Mouse (Mus musculus) c-Kit-positive CD71-negative TER-119-negative erythroid progenitor cells, embryonic 14.5 days (primary cell): Measurements from ENCODE around the gene Adam17.
"Not testable (repeated sequence)": the region's sequence is repeated elsewhere in the genome, so short reads cannot be mapped to it uniquely, and the experiment has no call there.

ENCODE experiments used
- DNase-seq: peaks from one replicate; pipeline ENCODE4 v3.0.0-alpha.2; 2013; ENCODE audit warnings: low read depth

The Adam17 gene

GRCm38 (mm10) chr12:21373100-21373819 is at the start of gene Adam17:
TSS of gene Adam17 (minus strand) at chr12:21373632.
- peak; percentile 90 for DNase-seq

- no peak for DNase-seq
These were observed 45.2 kb upstream of the Adam17 start for GRCm38 (mm10) chr12:21418621-21419131.

- no peak for DNase-seq
These were observed 44.7 kb upstream of the Adam17 start for GRCm38 (mm10) chr12:21418083-21418482.

- DNase-seq: peak; percentile 94
These were observed 44.0 kb upstream of the Adam17 start, which contains the start of gene Ywhaq for GRCm38 (mm10) chr12:21417100-21418070. TSS of gene Ywhaq (minus strand) at chr12:21417637.

GRCm38 (mm10) chr12:21416506-21416905 is 43.1 kb upstream of the Adam17 start:
- no peak for DNase-seq

GRCm38 (mm10) chr12:21410620-21411019 is 37.2 kb upstream of the Adam17 start:
- no peak for DNase-seq

GRCm38 (mm10) chr12:21409651-21410050 is 36.2 kb upstream of the Adam17 start:
- no peak for DNase-seq

- no peak for DNase-seq
These were observed 35.4 kb upstream of the Adam17 start for GRCm38 (mm10) chr12:21408789-21409367.

GRCm38 (mm10) chr12:21402771-21403170 is 29.3 kb upstream of the Adam17 start:
- DNase-seq: no peak

GRCm38 (mm10) chr12:21386201-21386600 is 12.8 kb upstream of the Adam17 start:
- DNase-seq: no peak

- DNase-seq: not testable (repeated sequence)
These were observed 5.4 kb upstream of the Adam17 start for GRCm38 (mm10) chr12:21378765-21379346.

GRCm38 (mm10) chr12:21375376-21376157 is 2.1 kb upstream of the Adam17 start:
- no peak for DNase-seq

- no peak for DNase-seq
These were observed 516 bp upstream of the Adam17 start for GRCm38 (mm10) chr12:21373820-21374475.

- DNase-seq: peak; percentile 38
These were observed 3.3 kb downstream of the Adam17 start for GRCm38 (mm10) chr12:21370035-21370611.

- DNase-seq: peak; percentile 24
These were observed 4.4 kb downstream of the Adam17 start for GRCm38 (mm10) chr12:21369087-21369410.

- DNase-seq: no peak
These were observed 4.9 kb downstream of the Adam17 start for GRCm38 (mm10) chr12:21368376-21369086.

- no peak for DNase-seq
These were observed 8.6 kb downstream of the Adam17 start for GRCm38 (mm10) chr12:21364624-21365435.

GRCm38 (mm10) chr12:21363195-21363594 is 10.2 kb downstream of the Adam17 start:
- no peak for DNase-seq

- no peak for DNase-seq
These were observed 10.7 kb downstream of the Adam17 start for GRCm38 (mm10) chr12:21362686-21363085.
